Mouse (Mus musculus): Measurements from ENCODE around the gene Spns3.

GRCm38 (mm10) chr11:72595010-72595737 lies 44.9 kb upstream of the Spns3 start:
- no peak for TF ChIP-seq POLR2A (IDR thresholded peaks at IDR 0.05; ENCODE audit: insufficient read length, low read depth)
- TF ChIP-seq CEBPB (IDR thresholded peaks at IDR 0.05; ENCODE audit: insufficient read depth, poor library complexity, severe bottlenecking): no peak
- no peak for TF ChIP-seq MAX (IDR thresholded peaks at IDR 0.05; ENCODE audit: low read depth)
- TF ChIP-seq USF1 (IDR thresholded peaks at IDR 0.05; ENCODE audit: low read depth): no peak
- no peak for TF ChIP-seq POLR2AphosphoS2 (IDR thresholded peaks at IDR 0.05; ENCODE audit: insufficient read length, low read depth)
- TF ChIP-seq SRF (IDR thresholded peaks at IDR 0.05; ENCODE audit: control insufficient read depth, insufficient read length, low read depth): no peak
- no peak for TF ChIP-seq MYOG (IDR thresholded peaks at IDR 0.05; ENCODE audit: control insufficient read depth in 1 of 3, insufficient read depth in 1 of 3, insufficient read length in 2 of 3, low read depth in 2 of 3)

Measured in myocyte (in vitro differentiated cells).